Mouse (Mus musculus): ENCODE measurements at regions not wholly inside any gene's neighbourhood (a gene's known extent, or its start where the extent isn't known, plus 50 kb on each side); places are given as distances from the start of the nearest gene placed in this dataset.
A peak's percentile ranks its signal among the peaks of the same experiment; 100 is the strongest.

- no peak for DNase-seq
- intact Hi-C loops (cut with DNase I) = no loop called here
These were observed 169.2 kb upstream of the Cxcl12 start for GRCm38 (mm10) chr6:116998948-116999682.

- intact Hi-C loops (cut with DNase I) = no loop called here
- peak in 1 of 2 experiments; percentile 4 for DNase-seq
These were observed 168.4 kb upstream of the Cxcl12 start for GRCm38 (mm10) chr6:116999940-117000339.

- no peak for DNase-seq
- intact Hi-C loops (cut with DNase I) = no loop called here
These were observed 167.2 kb upstream of the Cxcl12 start for GRCm38 (mm10) chr6:117000951-117001725.

- DNase-seq = no peak
- intact Hi-C loops (cut with DNase I) = no loop called here
These were observed 155.7 kb upstream of the Cxcl12 start for GRCm38 (mm10) chr6:117012621-117013020.

- DNase-seq = no peak
- intact Hi-C loops (cut with DNase I) = no loop called here
These were observed 152.9 kb upstream of the Cxcl12 start for GRCm38 (mm10) chr6:117015461-117015860.

- intact Hi-C loops (cut with DNase I) = no loop called here
- no peak for DNase-seq
These were observed 146.5 kb upstream of the Cxcl12 start for GRCm38 (mm10) chr6:117021851-117022250.

GRCm38 (mm10) chr6:117032042-117032746 lies 136.1 kb upstream of the Cxcl12 start:
- intact Hi-C loops (cut with DNase I) = no loop called here
- DNase-seq = peak; percentile 45 to 57

GRCm38 (mm10) chr6:117043744-117044143 lies 124.6 kb upstream of the Cxcl12 start:
- intact Hi-C loops (cut with DNase I) = no loop called here

GRCm38 (mm10) chr6:117049459-117050010 lies 118.8 kb upstream of the Cxcl12 start:
- no peak for DNase-seq
- intact Hi-C loops (cut with DNase I) = no loop called here

More at GRCm38 (mm10) chr6:117043744-117044143, 124.6 kb upstream of the Cxcl12 start:
- no peak for DNase-seq

- peak; percentile 16 to 26 for DNase-seq
- intact Hi-C loops (cut with DNase I) = no loop called here
These were observed 107.6 kb upstream of the Cxcl12 start for GRCm38 (mm10) chr6:117060688-117061087.

GRCm38 (mm10) chr6:117067541-117068305 lies 100.6 kb upstream of the Cxcl12 start:
- intact Hi-C loops (cut with DNase I) = no loop called here
- no peak for DNase-seq

- DNase-seq = peak; percentile 37 to 42
- intact Hi-C loops (cut with DNase I) = no loop called here
These were observed 97.0 kb upstream of the Cxcl12 start for GRCm38 (mm10) chr6:117071311-117071710.

GRCm38 (mm10) chr6:117071857-117072256 lies 96.5 kb upstream of the Cxcl12 start:
- DNase-seq = peak in 1 of 2 experiments; percentile 7
- intact Hi-C loops (cut with DNase I) = no loop called here

GRCm38 (mm10) chr6:117079500-117079899 lies 88.8 kb upstream of the Cxcl12 start:
- DNase-seq = no peak
- intact Hi-C loops (cut with DNase I) = no loop called here

GRCm38 (mm10) chr6:117080973-117081372 lies 87.4 kb upstream of the Cxcl12 start:
- peak in 1 of 2 experiments; percentile 28 for DNase-seq
- intact Hi-C loops (cut with DNase I) = no loop called here

GRCm38 (mm10) chr6:117084211-117084610 lies 84.1 kb upstream of the Cxcl12 start:
- intact Hi-C loops (cut with DNase I) = no loop called here

GRCm38 (mm10) chr6:117084833-117085500 lies 83.4 kb upstream of the Cxcl12 start:
- DNase-seq = no peak
- intact Hi-C loops (cut with DNase I) = no loop called here

More at GRCm38 (mm10) chr6:117084211-117084610, 84.1 kb upstream of the Cxcl12 start:
- DNase-seq = no peak

- no peak for DNase-seq
- intact Hi-C loops (cut with DNase I) = no loop called here
These were observed 73.6 kb upstream of the Cxcl12 start for GRCm38 (mm10) chr6:117094742-117095141.

GRCm38 (mm10) chr6:117099871-117100270 lies 68.5 kb upstream of the Cxcl12 start:
- peak; percentile 47 to 50 for DNase-seq
- intact Hi-C loops (cut with DNase I) = no loop called here

- DNase-seq = no peak
- intact Hi-C loops (cut with DNase I) = no loop called here
These were observed 65.6 kb upstream of the Cxcl12 start for GRCm38 (mm10) chr6:117102693-117103092.
